In genomic region chr8:71497077-71497645, GRCm38 (mm10) we compare ENCODE assay signal across 11 mouse cellular contexts. TPM values are rescaled to one million over a fixed set of nuclear protein-coding genes. Genes with fewer than 3 reads are reported as not detected.
DNase-seq lines count a peak whose midpoint lies in the region; ATAC-seq and TF ChIP-seq lines count a peak whose summit lies in the region.
"Had no signal": no experiment of that assay in that cellular context is flagged by ENCODE, and none has a peak within 500 bp of the region (broad histone marks: within the 10 kb centered on the region; RNA-seq: fewer than 3 reads in every experiment).

No protein-coding gene starts in this region.

- H3K9me3 ChIP-seq in hindbrain, embryonic 13.5 days = no peaks in the 10 kb centered on the region
- H3K9me3 ChIP-seq in hindbrain, embryonic 12.5 days (replicated peaks) = no peaks in the 10 kb centered on the region
- no peaks in the 10 kb centered on the region for H3K9me3 ChIP-seq in lung, embryonic 15.5 days
- H3K9me3 ChIP-seq in stomach, embryonic 15.5 days = no peaks in the 10 kb centered on the region
- H3K9me3 ChIP-seq: embryonic facial prominence, embryonic 15.5 days had no signal

- H3K9ac ChIP-seq in hindbrain, embryonic 13.5 days = no peak overlapping the region
- no peak overlapping the region for H3K9ac ChIP-seq in hindbrain, embryonic 12.5 days
- H3K9ac ChIP-seq in lung, embryonic 15.5 days = no peak overlapping the region
- H3K9ac ChIP-seq in stomach, embryonic 15.5 days = no peak overlapping the region
- H3K9ac ChIP-seq: embryonic facial prominence, embryonic 15.5 days had no signal

- intact Hi-C loops in left cerebral cortex, postnatal 36 days (cut with DNase I) = loop anchor here (5.0 kb wide), 1 partner anchor 35 kb away; no protein-coding TSS in a partner anchor

- TF ChIP-seq POLR2A in lung, adult 2 months (IDR thresholded peaks at IDR 0.05; ENCODE audit: borderline replicate concordance, extremely low read depth, low read depth, low read length) = no peak

- H3K4me3 ChIP-seq in hindbrain, embryonic 13.5 days = no peak overlapping the region
- no peak overlapping the region for H3K4me3 ChIP-seq in hindbrain, embryonic 12.5 days
- no peak overlapping the region for H3K4me3 ChIP-seq in lung, embryonic 15.5 days
- no peak overlapping the region for H3K4me3 ChIP-seq in lung, adult 2 months (replicated peaks; ENCODE audit: extremely low read depth, low read depth, low read length)
- H3K4me3 ChIP-seq in stomach, embryonic 15.5 days (replicated peaks) = no peak overlapping the region
- H3K4me3 ChIP-seq: embryonic facial prominence, embryonic 15.5 days had no signal

- TF ChIP-seq CTCF in lung, adult 2 months (IDR thresholded peaks at IDR 0.05; ENCODE audit: insufficient read depth, low read length) = no peak

- H3K27me3 ChIP-seq in hindbrain, embryonic 13.5 days = peaks cover 3% of the 10 kb centered on the region; the same call in 1 of the 2 replicates
- no peaks in the 10 kb centered on the region for H3K27me3 ChIP-seq in hindbrain, embryonic 12.5 days
- H3K27me3 ChIP-seq in lung, embryonic 15.5 days = no peaks in the 10 kb centered on the region
- H3K27me3 ChIP-seq in stomach, embryonic 15.5 days (replicated peaks) = no peaks in the 10 kb centered on the region
- H3K27me3 ChIP-seq: embryonic facial prominence, embryonic 15.5 days had no signal

- peak overlapping the region; percentile 18; the same call in 1 of the 2 replicates for H3K27ac ChIP-seq in hindbrain, embryonic 13.5 days
- no peak overlapping the region for H3K27ac ChIP-seq in hindbrain, embryonic 12.5 days
- peak overlapping the region; percentile 83 for H3K27ac ChIP-seq in lung, embryonic 15.5 days
- H3K27ac ChIP-seq in stomach, embryonic 15.5 days = peak overlapping the region; percentile 68; the same call in 1 of the 2 replicates

- ATAC-seq in cerebellum, adult (ENCODE audit: insufficient number of reproducible peaks, low FRiP score, low TSS enrichment) = no peak
- no peak for ATAC-seq in hindbrain, embryonic 13.5 days (ENCODE audit: low FRiP score)
- ATAC-seq in hindbrain, embryonic 12.5 days (ENCODE audit: low FRiP score) = no peak
- ATAC-seq in lung, embryonic 15.5 days (ENCODE audit: borderline replicate concordance, extremely low read depth, low FRiP score, low TSS enrichment) = no peak
- no peak for ATAC-seq in stomach, embryonic 15.5 days (ENCODE audit: insufficient read depth, low FRiP score, low read depth)

- 93% methylated on average over 1 of the region's 1 CpGs for WGBS in hindbrain, embryonic 13.5 days
- 88% methylated on average over 1 of the region's 1 CpGs for WGBS in hindbrain, embryonic 12.5 days
- 83% methylated on average over 1 of the region's 1 CpGs for WGBS in lung, embryonic 15.5 days
- 95% methylated on average over 1 of the region's 1 CpGs for WGBS in lung, adult 2 months
- 96% methylated on average over 1 of the region's 1 CpGs for WGBS in stomach, embryonic 15.5 days

- H3K36me3 ChIP-seq in hindbrain, embryonic 13.5 days = peaks cover 18% of the 10 kb centered on the region
- peaks cover 17% of the 10 kb centered on the region for H3K36me3 ChIP-seq in hindbrain, embryonic 12.5 days
- peaks cover 18% of the 10 kb centered on the region for H3K36me3 ChIP-seq in lung, embryonic 15.5 days
- peaks cover 11% of the 10 kb centered on the region for H3K36me3 ChIP-seq in stomach, embryonic 15.5 days

- peaks cover 29% of the 10 kb centered on the region for H3K4me1 ChIP-seq in hindbrain, embryonic 13.5 days (replicated peaks)
- peaks cover 26% of the 10 kb centered on the region for H3K4me1 ChIP-seq in hindbrain, embryonic 12.5 days
- peaks cover 52% of the 10 kb centered on the region for H3K4me1 ChIP-seq in lung, embryonic 15.5 days
- H3K4me1 ChIP-seq in lung, adult 2 months (ENCODE audit: control insufficient read depth, insufficient read depth, low read length) = peaks cover 31% of the 10 kb centered on the region
- peaks cover 38% of the 10 kb centered on the region for H3K4me1 ChIP-seq in stomach, embryonic 15.5 days

- no peak overlapping the region for H3K4me2 ChIP-seq in hindbrain, embryonic 13.5 days
- H3K4me2 ChIP-seq in hindbrain, embryonic 12.5 days (replicated peaks) = no peak overlapping the region
- no peak overlapping the region for H3K4me2 ChIP-seq in lung, embryonic 15.5 days
- H3K4me2 ChIP-seq in stomach, embryonic 15.5 days = no peak overlapping the region
- H3K4me2 ChIP-seq: embryonic facial prominence, embryonic 15.5 days had no signal

- DNase-seq in cerebellum, adult 18-20 months = peak; percentile 50 to 57
- DNase-seq in lung, adult 2 months = no peak
- no peak for DNase-seq in left cerebral cortex, postnatal 36 days (ENCODE audit: low spot score in 2 of 2)
- DNase-seq: thymus, adult 2 months had no signal

RNA-seq across cellular contexts. Expression of gene Gtpbp3, which starts 9.3 kb away (rescaled TPM):
- polyA plus RNA-seq in hindbrain, embryonic 13.5 days (2015; fragmentation: Nextera tagmentation; extraction: Ambion mirVana) = 13.7 and 14.3 TPM in 2 replicates
- 15.3 and 16.5 TPM in 2 replicates for polyA plus RNA-seq in hindbrain, embryonic 12.5 days (2016; fragmentation: Nextera tagmentation; extraction: Ambion mirVana)
- 16.3 and 19.1 TPM in 2 replicates for polyA plus RNA-seq in lung, embryonic 15.5 days (2015; fragmentation: Nextera tagmentation; extraction: Ambion mirVana)
- polyA plus RNA-seq in lung, adult 2 months (2012; rRNA removed) = 26.0 and 30.4 TPM in 2 replicates
- 14.6 and 16.1 TPM in 2 replicates for polyA plus RNA-seq in stomach, embryonic 15.5 days (2015; fragmentation: Nextera tagmentation; extraction: Ambion mirVana)
- total RNA-seq in left cerebral cortex, postnatal 36 days (2021) = 10 to 100 TPM; 34.2 to 36.0 TPM

RNA-seq across cellular contexts. Expression of gene Ano8, which starts 11.4 kb away (rescaled TPM):
- 6.6 and 7.1 TPM in 2 replicates for polyA plus RNA-seq in hindbrain, embryonic 13.5 days (2015; fragmentation: Nextera tagmentation; extraction: Ambion mirVana)
- 18.0 and 19.6 TPM in 2 replicates for polyA plus RNA-seq in hindbrain, embryonic 12.5 days (2016; fragmentation: Nextera tagmentation; extraction: Ambion mirVana)
- 1.6 and 1.9 TPM in 2 replicates for polyA plus RNA-seq in lung, embryonic 15.5 days (2015; fragmentation: Nextera tagmentation; extraction: Ambion mirVana)
- polyA plus RNA-seq in lung, adult 2 months (2012; rRNA removed) = 25.5 and 30.6 TPM in 2 replicates
- polyA plus RNA-seq in stomach, embryonic 15.5 days (2015; fragmentation: Nextera tagmentation; extraction: Ambion mirVana) = 1.5 and 1.8 TPM in 2 replicates
- total RNA-seq in left cerebral cortex, postnatal 36 days (2021) = 10 to 100 TPM; 59.3 to 62.2 TPM

RNA-seq across cellular contexts. Expression of gene Plvap, which starts 14.4 kb away (rescaled TPM):
- 13.8 and 14.0 TPM in 2 replicates for polyA plus RNA-seq in hindbrain, embryonic 13.5 days (2015; fragmentation: Nextera tagmentation; extraction: Ambion mirVana)
- polyA plus RNA-seq in hindbrain, embryonic 12.5 days (2016; fragmentation: Nextera tagmentation; extraction: Ambion mirVana) = 39.7 and 42.4 TPM in 2 replicates
- polyA plus RNA-seq in lung, embryonic 15.5 days (2015; fragmentation: Nextera tagmentation; extraction: Ambion mirVana) = 146 and 147 TPM in 2 replicates
- polyA plus RNA-seq in lung, adult 2 months (2012; rRNA removed) = 1,109 and 1,564 TPM in 2 replicates
- polyA plus RNA-seq in stomach, embryonic 15.5 days (2015; fragmentation: Nextera tagmentation; extraction: Ambion mirVana) = 84.8 and 90.0 TPM in 2 replicates
- 1 to 10 TPM; 7.4 to 9.4 TPM for total RNA-seq in left cerebral cortex, postnatal 36 days (2021)
- total RNA-seq: monocyte, adult 5-6 weeks had no signal

RNA-seq across cellular contexts. Expression of gene Dda1, which starts 28.2 kb away (rescaled TPM):
- 212 and 214 TPM in 2 replicates for polyA plus RNA-seq in hindbrain, embryonic 13.5 days (2015; fragmentation: Nextera tagmentation; extraction: Ambion mirVana)
- 155 and 161 TPM in 2 replicates for polyA plus RNA-seq in hindbrain, embryonic 12.5 days (2016; fragmentation: Nextera tagmentation; extraction: Ambion mirVana)
- polyA plus RNA-seq in lung, embryonic 15.5 days (2015; fragmentation: Nextera tagmentation; extraction: Ambion mirVana) = 104 TPM in 2 replicates
- 84.4 and 85.9 TPM in 2 replicates for polyA plus RNA-seq in lung, adult 2 months (2012; rRNA removed)
- 90.2 and 92.4 TPM in 2 replicates for polyA plus RNA-seq in stomach, embryonic 15.5 days (2015; fragmentation: Nextera tagmentation; extraction: Ambion mirVana)
- 10 to 100 TPM; 70.7 to 78.7 TPM for total RNA-seq in left cerebral cortex, postnatal 36 days (2021)

RNA-seq across cellular contexts. Expression of gene Ccdc194, which starts 28.4 kb away (rescaled TPM):
- 0.31 and 0.49 TPM in 2 replicates for polyA plus RNA-seq in hindbrain, embryonic 13.5 days (2015; fragmentation: Nextera tagmentation; extraction: Ambion mirVana)
- 0.67 and 0.70 TPM in 2 replicates for polyA plus RNA-seq in hindbrain, embryonic 12.5 days (2016; fragmentation: Nextera tagmentation; extraction: Ambion mirVana)
- 0.39 and 0.65 TPM in 2 replicates for polyA plus RNA-seq in lung, embryonic 15.5 days (2015; fragmentation: Nextera tagmentation; extraction: Ambion mirVana)
- polyA plus RNA-seq in lung, adult 2 months (2012; rRNA removed) = 0.42 and 0.49 TPM in 2 replicates
- 0.27 and 0.49 TPM in 2 replicates for polyA plus RNA-seq in stomach, embryonic 15.5 days (2015; fragmentation: Nextera tagmentation; extraction: Ambion mirVana)
- total RNA-seq in left cerebral cortex, postnatal 36 days (2021) = not detected
- total RNA-seq: monocyte, adult 5-6 weeks had no signal

Comparison
In these comparisons a context has a peak if more than half of its experiments do, and no peak if none do; other contexts are left out.
1. DNase-seq: peak in cerebellum, adult 18-20 months (2 of 2); none in lung, adult 2 months (single experiment) and left cerebral cortex, postnatal 36 days (0 of 2).